Mouse (Mus musculus): Measurements from ENCODE around the gene Dhrs7b. TPM values are rescaled to one million over a fixed set of nuclear protein-coding genes. Genes with fewer than 3 reads are reported as not detected.
"Not testable (repeated sequence)": the region's sequence is repeated elsewhere in the genome, so short reads cannot be mapped to it uniquely, and the experiment has no call there.

Gene Dhrs7b
- polyA plus RNA-seq (2016; fragmentation: Nextera tagmentation; extraction: Ambion mirVana) = 36.6 and 40.9 TPM in 2 replicates

GRCm38 (mm10) chr11:60830433-60831052, at the start of gene Dhrs7b:
Gene Dhrs7b, plus strand, starts transcription at chr11:60830631.
- under 1% methylated on average over 34 of the region's 34 CpGs for WGBS
- peak; percentile 95 for DNase-seq (ENCODE audit: low spot score)
- no peaks in the 10 kb centered on the region for H3K27me3 ChIP-seq (ENCODE audit: insufficient read depth, poor library complexity, severe bottlenecking)
- H3K4me1 ChIP-seq = peaks cover 6% of the 10 kb centered on the region
- H3K36me3 ChIP-seq = no peaks in the 10 kb centered on the region
- H3K27ac ChIP-seq = peak within 1 kb of the TSS; percentile 90
- H3K9me3 ChIP-seq = no peaks in the 10 kb centered on the region
- H3K4me3 ChIP-seq = peak within 1 kb of the TSS; percentile 71

GRCm38 (mm10) chr11:60784179-60784922, 46.1 kb upstream of the Dhrs7b start:
- Histone ChIP-seq H3K4me1 (peaks cover 38% of the 10 kb centered on the region), H3K9me3 (no peaks in the 10 kb centered on the region), H3K27ac (no peak overlapping the region), H3K27me3 (ENCODE audit: insufficient read depth, poor library complexity, severe bottlenecking) (no peaks in the 10 kb centered on the region), H3K36me3 (peaks cover 92% of the 10 kb centered on the region), H3K4me3 (no peak overlapping the region)
- WGBS = 88% methylated on average over 8 of the region's 8 CpGs
- no peak for DNase-seq (ENCODE audit: low spot score)

- DNase-seq (ENCODE audit: low spot score) = no peak
- no peak overlapping the region for H3K27ac ChIP-seq
- WGBS = 86% methylated on average over 1 of the region's 1 CpGs
- no peaks in the 10 kb centered on the region for H3K27me3 ChIP-seq (ENCODE audit: insufficient read depth, poor library complexity, severe bottlenecking)
- H3K36me3 ChIP-seq = peaks cover 94% of the 10 kb centered on the region
- H3K9me3 ChIP-seq = no peaks in the 10 kb centered on the region
- H3K4me3 ChIP-seq = no peak overlapping the region
- 0 out of 2 replicates have a peak, but pooled peaks cover 6% of the 10 kb centered on the region for H3K4me1 ChIP-seq
Observed at GRCm38 (mm10) chr11:60787595-60787994, 42.8 kb upstream of the Dhrs7b start.

GRCm38 (mm10) chr11:60790472-60790871, 40.0 kb upstream of the Dhrs7b start:
- Histone ChIP-seq H3K36me3 (peaks cover 90% of the 10 kb centered on the region), H3K9me3 (no peaks in the 10 kb centered on the region), H3K4me3 (no peak overlapping the region), H3K27ac (no peak overlapping the region), H3K4me1 (no peaks in the 10 kb centered on the region), H3K27me3 (ENCODE audit: insufficient read depth, poor library complexity, severe bottlenecking) (no peaks in the 10 kb centered on the region)
- 79% methylated on average over 2 of the region's 2 CpGs for WGBS
- no peak for DNase-seq (ENCODE audit: low spot score)

GRCm38 (mm10) chr11:60796342-60796741, 34.1 kb upstream of the Dhrs7b start:
- Histone ChIP-seq H3K36me3 (peaks cover 89% of the 10 kb centered on the region), H3K4me3 (no peak overlapping the region), H3K4me1 (peaks cover 8% of the 10 kb centered on the region; the same call in 1 of the 2 replicates), H3K27me3 (ENCODE audit: insufficient read depth, poor library complexity, severe bottlenecking) (no peaks in the 10 kb centered on the region), H3K9me3 (no peaks in the 10 kb centered on the region), H3K27ac (peak overlapping the region; percentile 36; the same call in 1 of the 2 replicates)
- DNase-seq (ENCODE audit: low spot score) = no peak
- 84% methylated on average over 11 of the region's 11 CpGs for WGBS

GRCm38 (mm10) chr11:60799977-60800376, 30.5 kb upstream of the Dhrs7b start:
- DNase-seq (ENCODE audit: low spot score) = no peak
- Histone ChIP-seq H3K4me3 (no peak overlapping the region), H3K27me3 (ENCODE audit: insufficient read depth, poor library complexity, severe bottlenecking) (no peaks in the 10 kb centered on the region), H3K27ac (no peak overlapping the region), H3K36me3 (peaks cover 86% of the 10 kb centered on the region), H3K9me3 (no peaks in the 10 kb centered on the region), H3K4me1 (peaks cover 8% of the 10 kb centered on the region; the same call in 1 of the 2 replicates)
- 86% methylated on average over 4 of the region's 4 CpGs for WGBS

GRCm38 (mm10) chr11:60800892-60801291, 29.5 kb upstream of the Dhrs7b start:
- Histone ChIP-seq H3K27ac (no peak overlapping the region), H3K4me3 (no peak overlapping the region), H3K9me3 (no peaks in the 10 kb centered on the region), H3K4me1 (peaks cover 5% of the 10 kb centered on the region; the same call in 1 of the 2 replicates), H3K27me3 (ENCODE audit: insufficient read depth, poor library complexity, severe bottlenecking) (no peaks in the 10 kb centered on the region), H3K36me3 (peaks cover 78% of the 10 kb centered on the region)
- DNase-seq (ENCODE audit: low spot score) = no peak
- WGBS = 85% methylated on average over 1 of the region's 1 CpGs

GRCm38 (mm10) chr11:60808286-60809070, 22.0 kb upstream of the Dhrs7b start:
- H3K4me3 ChIP-seq = no peak overlapping the region
- peaks cover 29% of the 10 kb centered on the region for H3K4me1 ChIP-seq
- no peak for DNase-seq (ENCODE audit: low spot score)
- H3K27me3 ChIP-seq (ENCODE audit: insufficient read depth, poor library complexity, severe bottlenecking) = no peaks in the 10 kb centered on the region
- H3K36me3 ChIP-seq = peaks cover 13% of the 10 kb centered on the region
- WGBS = 75% methylated on average over 4 of the region's 4 CpGs
- H3K9me3 ChIP-seq = no peaks in the 10 kb centered on the region
- H3K27ac ChIP-seq = no peak overlapping the region

- no peak for DNase-seq (ENCODE audit: low spot score)
- Histone ChIP-seq H3K27me3 (ENCODE audit: insufficient read depth, poor library complexity, severe bottlenecking) (no peaks in the 10 kb centered on the region), H3K9me3 (no peaks in the 10 kb centered on the region), H3K27ac (no peak overlapping the region), H3K4me1 (peaks cover 29% of the 10 kb centered on the region), H3K36me3 (peaks cover 3% of the 10 kb centered on the region; the same call in 1 of the 2 replicates), H3K4me3 (peak overlapping the region; percentile 64)
- 67% methylated on average over 1 of the region's 1 CpGs for WGBS
Observed at GRCm38 (mm10) chr11:60809546-60809945, 20.9 kb upstream of the Dhrs7b start.

GRCm38 (mm10) chr11:60810046-60810965, 20.1 kb upstream of the Dhrs7b start:
- no peak for DNase-seq (ENCODE audit: low spot score)
- 15% methylated on average over 14 of the region's 14 CpGs for WGBS
- H3K9me3 ChIP-seq = no peaks in the 10 kb centered on the region
- peaks cover 29% of the 10 kb centered on the region for H3K4me1 ChIP-seq
- H3K27ac ChIP-seq = peak overlapping the region; percentile 84
- H3K4me3 ChIP-seq = peak overlapping the region; percentile 64
- H3K36me3 ChIP-seq = peaks cover 3% of the 10 kb centered on the region; the same call in 1 of the 2 replicates
- H3K27me3 ChIP-seq (ENCODE audit: insufficient read depth, poor library complexity, severe bottlenecking) = no peaks in the 10 kb centered on the region

GRCm38 (mm10) chr11:60811054-60811460, 19.4 kb upstream of the Dhrs7b start:
- no peaks in the 10 kb centered on the region for H3K9me3 ChIP-seq
- H3K27me3 ChIP-seq (ENCODE audit: insufficient read depth, poor library complexity, severe bottlenecking) = no peaks in the 10 kb centered on the region
- H3K27ac ChIP-seq = peak overlapping the region; percentile 84
- DNase-seq (ENCODE audit: low spot score) = peak; percentile 99
- H3K4me3 ChIP-seq = peak overlapping the region; percentile 64
- H3K36me3 ChIP-seq = peaks cover 3% of the 10 kb centered on the region; the same call in 1 of the 2 replicates
- WGBS = under 1% methylated on average over 29 of the region's 29 CpGs
- H3K4me1 ChIP-seq = peaks cover 29% of the 10 kb centered on the region

- H3K27me3 ChIP-seq (ENCODE audit: insufficient read depth, poor library complexity, severe bottlenecking); H3K9me3 ChIP-seq; H3K36me3 ChIP-seq; DNase-seq (ENCODE audit: low spot score): not testable (repeated sequence)
- Histone ChIP-seq H3K27ac (peak within 1 kb of the TSS; percentile 84), H3K4me1 (peaks cover 29% of the 10 kb centered on the region), H3K4me3 (peak within 1 kb of the TSS; percentile 64)
- 24% methylated on average over 6 of the region's 6 CpGs for WGBS
Observed at GRCm38 (mm10) chr11:60811618-60812017, 18.8 kb upstream of the Dhrs7b start, which contains the start of gene Shmt1. Gene Shmt1, minus strand, starts transcription at chr11:60811718.

All from heart, embryonic 10.5 days (tissue).